Comparison of ENCODE assay signal across 18 mouse cellular contexts in the genomic region with DNA sequence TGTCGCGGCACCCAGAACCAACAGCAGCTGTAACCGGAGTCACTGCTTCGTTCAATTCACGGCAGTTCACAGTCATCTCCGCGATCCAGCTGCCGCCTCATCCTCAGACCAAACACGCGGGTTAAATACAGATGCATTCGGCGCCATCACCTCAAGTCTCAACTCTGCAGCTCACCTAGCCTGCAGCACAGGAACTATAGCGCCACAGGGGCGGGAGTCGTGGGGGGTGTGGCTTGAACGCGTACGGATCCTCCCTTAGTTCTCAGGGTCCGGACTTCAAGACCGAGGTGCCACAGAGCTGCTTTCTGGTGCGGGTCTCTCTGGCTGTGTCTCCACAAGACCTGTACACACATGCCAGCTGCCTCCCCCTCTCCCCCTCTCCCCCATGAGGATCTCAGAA. TPM values are rescaled to one million over a fixed set of nuclear protein-coding genes. Genes with fewer than 3 reads are reported as not detected.
DNase-seq lines count a peak whose midpoint lies in the region; ATAC-seq and TF ChIP-seq lines count a peak whose summit lies in the region.
"Had no signal": no experiment of that assay in that cellular context is flagged by ENCODE, and none has a peak within 500 bp of the region (broad histone marks: within the 10 kb centered on the region; RNA-seq: fewer than 3 reads in every experiment).

No protein-coding gene starts in this region.

- peak overlapping the region; percentile 20; the same call in 1 of the 2 replicates for H3K9ac ChIP-seq in heart, embryonic 12.5 days
- H3K9ac ChIP-seq in lung, embryonic 15.5 days = no peak overlapping the region
- 0 out of 2 replicates have a peak overlapping the region, but pooled peaks have one; percentile 19 for H3K9ac ChIP-seq in embryonic facial prominence, embryonic 14.5 days (ENCODE audit: low read depth, low read length)
- H3K9ac ChIP-seq in limb, embryonic 15.5 days = no peak overlapping the region
- H3K9ac ChIP-seq in hindbrain, postnatal 0 days (replicated peaks; ENCODE audit: low read length) = no peak overlapping the region
- H3K9ac ChIP-seq: forebrain, postnatal 0 days had no signal

- H3K4me3 ChIP-seq in heart, embryonic 12.5 days = no peak overlapping the region
- H3K4me3 ChIP-seq in lung, embryonic 15.5 days = no peak overlapping the region
- H3K4me3 ChIP-seq in lung, adult 2 months (replicated peaks; ENCODE audit: extremely low read depth, low read depth, low read length) = no peak overlapping the region
- H3K4me3 ChIP-seq in embryonic facial prominence, embryonic 14.5 days (ENCODE audit: low read depth, low read length) = no peak overlapping the region
- H3K4me3 ChIP-seq in limb, embryonic 15.5 days = no peak overlapping the region
- no peak overlapping the region for H3K4me3 ChIP-seq in hindbrain, postnatal 0 days (ENCODE audit: low read length)

- no peak for ATAC-seq in heart, embryonic 12.5 days (ENCODE audit: insufficient number of reproducible peaks, low FRiP score)
- ATAC-seq in lung, embryonic 15.5 days (ENCODE audit: borderline replicate concordance, extremely low read depth, low FRiP score, low TSS enrichment) = no peak
- no peak for ATAC-seq in embryonic facial prominence, embryonic 14.5 days (ENCODE audit: low read depth)
- ATAC-seq in limb, embryonic 15.5 days (ENCODE audit: insufficient number of reproducible peaks, low FRiP score, low TSS enrichment, low read depth) = no peak
- no peak for ATAC-seq in hindbrain, postnatal 0 days
- ATAC-seq: forebrain, postnatal 0 days; midbrain, embryonic 16.5 days had no signal

- H3K27me3 ChIP-seq in heart, embryonic 12.5 days (replicated peaks) = 0 out of 2 replicates have a peak, but pooled peaks cover 6% of the 10 kb centered on the region
- no peaks in the 10 kb centered on the region for H3K27me3 ChIP-seq in lung, embryonic 15.5 days
- H3K27me3 ChIP-seq in embryonic facial prominence, embryonic 14.5 days (replicated peaks; ENCODE audit: control insufficient read depth, insufficient read depth, low read length) = no peaks in the 10 kb centered on the region
- no peaks in the 10 kb centered on the region for H3K27me3 ChIP-seq in limb, embryonic 15.5 days
- no peaks in the 10 kb centered on the region for H3K27me3 ChIP-seq in hindbrain, postnatal 0 days (ENCODE audit: insufficient read depth, low read length)

- H3K9me3 ChIP-seq in heart, embryonic 12.5 days (replicated peaks) = peaks cover 17% of the 10 kb centered on the region
- 0 out of 2 replicates have a peak, but pooled peaks cover 6% of the 10 kb centered on the region for H3K9me3 ChIP-seq in lung, embryonic 15.5 days
- peaks cover 20% of the 10 kb centered on the region for H3K9me3 ChIP-seq in embryonic facial prominence, embryonic 14.5 days (ENCODE audit: control insufficient read depth, low read length)
- H3K9me3 ChIP-seq in limb, embryonic 15.5 days = no peaks in the 10 kb centered on the region
- 0 out of 2 replicates have a peak, but pooled peaks cover 8% of the 10 kb centered on the region for H3K9me3 ChIP-seq in hindbrain, postnatal 0 days (ENCODE audit: low read length)

- intact Hi-C loops in heart, postnatal 14 days (cut with DNase I) = loop anchor here (5.0 kb wide), 1 partner anchor 33 kb away; no protein-coding TSS in a partner anchor
- intact Hi-C loops in left cerebral cortex, postnatal 14 days (cut with DNase I) = no loop called here

- TF ChIP-seq POLR2A in lung, adult 2 months (IDR thresholded peaks at IDR 0.05; ENCODE audit: borderline replicate concordance, extremely low read depth, low read depth, low read length) = no peak

- no peak for TF ChIP-seq CTCF in lung, adult 2 months (IDR thresholded peaks at IDR 0.05; ENCODE audit: insufficient read depth, low read length)
- TF ChIP-seq CTCF in hindbrain, postnatal 0 days (IDR thresholded peaks at IDR 0.05; ENCODE audit: low read depth) = no peak

- 0 out of 2 replicates have a peak, but pooled peaks cover 6% of the 10 kb centered on the region for H3K4me1 ChIP-seq in heart, embryonic 12.5 days (replicated peaks)
- 0 out of 2 replicates have a peak, but pooled peaks cover 3% of the 10 kb centered on the region for H3K4me1 ChIP-seq in lung, embryonic 15.5 days
- peaks cover 4% of the 10 kb centered on the region; the same call in 1 of the 2 replicates for H3K4me1 ChIP-seq in lung, adult 2 months (ENCODE audit: control insufficient read depth, insufficient read depth, low read length)
- H3K4me1 ChIP-seq in embryonic facial prominence, embryonic 14.5 days (ENCODE audit: control insufficient read depth, insufficient read depth, low read length) = no peaks in the 10 kb centered on the region
- no peaks in the 10 kb centered on the region for H3K4me1 ChIP-seq in limb, embryonic 15.5 days
- H3K4me1 ChIP-seq in hindbrain, postnatal 0 days (ENCODE audit: insufficient read depth, low read length) = no peaks in the 10 kb centered on the region

- H3K36me3 ChIP-seq in heart, embryonic 12.5 days = no peaks in the 10 kb centered on the region
- no peaks in the 10 kb centered on the region for H3K36me3 ChIP-seq in lung, embryonic 15.5 days
- H3K36me3 ChIP-seq in embryonic facial prominence, embryonic 14.5 days (ENCODE audit: control insufficient read depth, insufficient read depth, low read length) = no peaks in the 10 kb centered on the region
- no peaks in the 10 kb centered on the region for H3K36me3 ChIP-seq in limb, embryonic 15.5 days
- H3K36me3 ChIP-seq in hindbrain, postnatal 0 days (ENCODE audit: insufficient read depth, low read length) = no peaks in the 10 kb centered on the region
- H3K36me3 ChIP-seq: G1E had no signal

- no peak for DNase-seq in heart, postnatal 14 days
- no peak for DNase-seq in lung, adult 2 months
- DNase-seq in embryonic facial prominence, embryonic 14.5 days (ENCODE audit: low spot score) = no peak
- no peak for DNase-seq in hindbrain, postnatal 0 days (ENCODE audit: low spot score)
- DNase-seq in left cerebral cortex, postnatal 14 days (ENCODE audit: low spot score in 2 of 2) = no peak
- DNase-seq: adrenal gland, postnatal 36 days; cerebellum, adult 9-10 months; forebrain, postnatal 0 days; kidney, postnatal 4 days; left cerebral cortex, postnatal 4 days; lung, adult 18-20 months; right cerebral cortex, postnatal 14 days; thymus, adult 18-20 months had no signal

- 31% methylated on average over 21 of the region's 21 CpGs for WGBS in heart, embryonic 12.5 days
- WGBS in lung, embryonic 15.5 days = 32% methylated on average over 21 of the region's 21 CpGs
- 53% methylated on average over 21 of the region's 21 CpGs for WGBS in lung, adult 2 months
- WGBS in embryonic facial prominence, embryonic 14.5 days = 43% methylated on average over 21 of the region's 21 CpGs
- 34% methylated on average over 21 of the region's 21 CpGs for WGBS in limb, embryonic 15.5 days
- 47% methylated on average over 21 of the region's 21 CpGs for WGBS in hindbrain, postnatal 0 days

- H3K4me2 ChIP-seq in heart, embryonic 12.5 days = peak overlapping the region; percentile 40; the same call in 1 of the 2 replicates
- peak overlapping the region; percentile 4; the same call in 1 of the 2 replicates for H3K4me2 ChIP-seq in lung, embryonic 15.5 days
- H3K4me2 ChIP-seq in embryonic facial prominence, embryonic 14.5 days (ENCODE audit: low read depth, low read length) = peak overlapping the region; percentile 28
- 0 out of 2 replicates have a peak overlapping the region, but pooled peaks have one; percentile 12 for H3K4me2 ChIP-seq in limb, embryonic 15.5 days
- H3K4me2 ChIP-seq in hindbrain, postnatal 0 days (ENCODE audit: low read depth, low read length) = no peak overlapping the region

- no peak overlapping the region for H3K27ac ChIP-seq in heart, embryonic 12.5 days (ENCODE audit: poor library complexity, severe bottlenecking)
- H3K27ac ChIP-seq in lung, embryonic 15.5 days = no peak overlapping the region
- H3K27ac ChIP-seq in embryonic facial prominence, embryonic 14.5 days (replicated peaks; ENCODE audit: low read depth, low read length) = no peak overlapping the region
- H3K27ac ChIP-seq in limb, embryonic 15.5 days = no peak overlapping the region
- no peak overlapping the region for H3K27ac ChIP-seq in hindbrain, postnatal 0 days

RNA-seq across cellular contexts. Expression of a gene that starts 4.3 kb away (rescaled TPM):
- polyA plus RNA-seq in heart, embryonic 12.5 days (2016; fragmentation: Nextera tagmentation; extraction: Ambion mirVana) = 3.5 and 3.9 TPM in 2 replicates
- total RNA-seq in heart, postnatal 14 days (2021) = 10 to 100 TPM; 17.6 to 21.6 TPM
- 6.2 and 7.7 TPM in 2 replicates for polyA plus RNA-seq in lung, embryonic 15.5 days (2015; fragmentation: Nextera tagmentation; extraction: Ambion mirVana)
- polyA plus RNA-seq in lung, adult 2 months (2012; rRNA removed) = 79.1 and 85.6 TPM in 2 replicates
- 2.1 and 3.7 TPM in 2 replicates for polyA plus RNA-seq in embryonic facial prominence, embryonic 14.5 days (2014; fragmentation: Nextera tagmentation; extraction: Ambion mirVana)
- 2.9 and 3.6 TPM in 2 replicates for polyA plus RNA-seq in limb, embryonic 15.5 days (2015; fragmentation: Nextera tagmentation; extraction: Ambion mirVana)
- total RNA-seq in hindbrain, postnatal 0 days (2014; rRNA removed) = 17.4 and 22.6 TPM in 2 replicates
- 8.2 and 10.2 TPM in 2 replicates for polyA plus RNA-seq in hindbrain, postnatal 0 days (2015; fragmentation: Nextera tagmentation; extraction: Ambion mirVana)
- total RNA-seq in left cerebral cortex, postnatal 14 days (2021) = 10 to 100 TPM; 29.3 to 32.9 TPM

RNA-seq across cellular contexts. Expression of a gene that starts 26.8 kb away (rescaled TPM):
- 15.0 and 18.4 TPM in 2 replicates for polyA plus RNA-seq in heart, embryonic 12.5 days (2016; fragmentation: Nextera tagmentation; extraction: Ambion mirVana)
- 10 to 100 TPM; 10.4 to 10.7 TPM for total RNA-seq in heart, postnatal 14 days (2021)
- polyA plus RNA-seq in lung, embryonic 15.5 days (2015; fragmentation: Nextera tagmentation; extraction: Ambion mirVana) = 18.4 and 20.2 TPM in 2 replicates
- 13.6 and 15.9 TPM in 2 replicates for polyA plus RNA-seq in lung, adult 2 months (2012; rRNA removed)
- polyA plus RNA-seq in embryonic facial prominence, embryonic 14.5 days (2014; fragmentation: Nextera tagmentation; extraction: Ambion mirVana) = 8.4 and 11.3 TPM in 2 replicates
- 14.6 and 15.3 TPM in 2 replicates for polyA plus RNA-seq in limb, embryonic 15.5 days (2015; fragmentation: Nextera tagmentation; extraction: Ambion mirVana)
- 11.3 and 13.4 TPM in 2 replicates for total RNA-seq in hindbrain, postnatal 0 days (2014; rRNA removed)
- 13.0 and 14.0 TPM in 2 replicates for polyA plus RNA-seq in hindbrain, postnatal 0 days (2015; fragmentation: Nextera tagmentation; extraction: Ambion mirVana)
- total RNA-seq in left cerebral cortex, postnatal 14 days (2021) = 1 to 10 TPM; 6.2 TPM

RNA-seq across cellular contexts. Expression of a gene that starts 43.7 kb away (rescaled TPM):
- 0.76 and 1.4 TPM in 2 replicates for polyA plus RNA-seq in heart, embryonic 12.5 days (2016; fragmentation: Nextera tagmentation; extraction: Ambion mirVana)
- 1 to 10 TPM; 1.9 TPM for total RNA-seq in heart, postnatal 14 days (2021)
- 17.7 and 20.9 TPM in 2 replicates for polyA plus RNA-seq in lung, embryonic 15.5 days (2015; fragmentation: Nextera tagmentation; extraction: Ambion mirVana)
- polyA plus RNA-seq in lung, adult 2 months (2012; rRNA removed) = 13.0 and 107 TPM in 2 replicates
- polyA plus RNA-seq in embryonic facial prominence, embryonic 14.5 days (2014; fragmentation: Nextera tagmentation; extraction: Ambion mirVana) = 129 and 135 TPM in 2 replicates
- 499 and 506 TPM in 2 replicates for polyA plus RNA-seq in limb, embryonic 15.5 days (2015; fragmentation: Nextera tagmentation; extraction: Ambion mirVana)
- total RNA-seq in hindbrain, postnatal 0 days (2014; rRNA removed) = 1.1 and 2.8 TPM in 2 replicates
- polyA plus RNA-seq in hindbrain, postnatal 0 days (2015; fragmentation: Nextera tagmentation; extraction: Ambion mirVana) = 1.2 and 1.4 TPM in 2 replicates
- total RNA-seq in left cerebral cortex, postnatal 14 days (2021) = 1 to 10 TPM; 1.0 to 1.4 TPM

Comparison
In these comparisons a context has a peak if more than half of its experiments do, and no peak if none do; other contexts are left out.
1. H3K9ac ChIP-seq: peak in heart, embryonic 12.5 days (single experiment) and embryonic facial prominence, embryonic 14.5 days (single experiment); none in lung, embryonic 15.5 days (single experiment), limb, embryonic 15.5 days (single experiment) and hindbrain, postnatal 0 days (single experiment).